Mouse (Mus musculus) MEL-GATA-1-ER (cell line): Measurements from ENCODE around the gene Maml3.

Source experiments
- DNase-seq: peaks from one replicate; pipeline ENCODE4 v3.0.0-alpha.2; 2012; ENCODE audit warnings: low read depth; ENCODE audit errors: extremely low read depth

Maml3 gene

DNA sequence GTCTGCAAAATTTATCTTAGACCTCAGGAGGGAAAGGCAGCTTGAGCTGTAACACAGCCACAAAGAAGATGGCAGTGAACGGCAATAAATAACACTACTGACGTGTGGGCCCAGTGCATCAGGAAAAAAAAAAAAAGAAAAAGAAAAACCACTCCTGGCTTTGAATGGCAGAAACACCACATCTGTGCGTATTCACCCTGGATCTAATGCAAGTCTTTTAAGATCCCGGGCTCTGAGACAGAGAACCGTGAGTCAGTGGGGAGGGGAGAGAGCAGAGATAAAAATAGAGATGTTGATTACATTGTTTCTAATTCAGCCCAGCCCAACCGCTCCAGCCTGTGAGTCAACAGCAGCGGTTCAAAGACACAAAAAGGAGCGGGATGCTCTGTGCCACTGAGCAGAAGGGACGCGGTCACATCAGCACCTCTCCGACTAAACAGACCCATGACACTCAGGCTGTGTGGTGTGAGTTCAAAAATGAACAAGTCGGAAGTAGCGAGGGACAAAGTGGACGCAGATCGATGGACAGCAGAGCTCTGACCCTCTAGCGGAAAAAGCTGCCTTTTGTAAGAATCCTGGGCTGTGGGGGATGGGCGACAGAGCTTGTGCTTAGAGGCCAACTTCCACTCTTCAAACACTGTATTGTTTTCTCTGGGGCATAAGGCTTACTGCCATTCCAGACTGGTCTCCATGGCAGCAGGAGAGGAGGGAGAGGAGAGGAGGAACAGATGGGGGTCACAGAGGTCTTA is 316.1 kb downstream of the Maml3 start:
- DNase-seq = no peak

DNA sequence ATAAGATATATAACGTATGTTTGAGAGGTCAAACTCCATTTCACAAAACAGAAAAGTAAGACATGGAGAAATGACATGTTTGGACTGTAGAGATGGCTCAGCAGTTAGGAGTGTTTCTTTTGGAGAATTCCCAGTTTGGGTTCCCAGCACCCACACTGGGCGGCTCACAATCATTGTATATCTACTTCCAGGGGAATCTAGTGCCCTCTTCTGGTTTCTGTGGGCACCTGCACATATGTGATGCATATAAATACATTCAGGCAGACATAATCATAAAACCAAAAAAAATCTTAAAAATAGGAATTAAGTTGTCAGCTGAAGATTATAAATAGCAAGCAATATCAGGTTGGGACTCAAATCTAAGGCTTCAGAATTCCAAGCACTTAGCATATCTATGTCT is 316.9 kb downstream of the Maml3 start:
- DNase-seq = no peak

GRCm38 (mm10) chr3:51785796-51786195 is 319.1 kb downstream of the Maml3 start:
- DNase-seq = no peak

DNA sequence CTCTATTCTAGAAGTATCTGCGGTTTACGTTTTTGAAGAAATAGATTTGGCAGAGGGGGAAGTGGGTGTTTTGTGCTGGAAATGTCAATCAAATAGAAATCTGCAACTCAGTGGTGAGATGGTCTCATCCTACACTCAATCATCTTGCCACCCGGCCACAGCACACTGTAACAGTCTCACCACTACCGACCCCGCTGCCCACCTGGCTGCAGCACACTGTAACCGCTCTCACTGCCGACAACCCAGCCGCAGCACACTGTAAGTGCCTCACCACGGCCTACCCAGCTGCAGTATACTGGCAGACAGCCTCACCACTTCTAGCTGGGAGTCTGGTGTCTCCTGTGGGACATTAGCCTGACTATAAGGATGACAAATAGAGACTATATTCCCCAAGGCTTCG is 322.7 kb downstream of the Maml3 start:
- DNase-seq = no peak

GRCm38 (mm10) chr3:51778738-51779592 is 325.9 kb downstream of the Maml3 start:
- no peak for DNase-seq

GRCm38 (mm10) chr3:51778179-51778578 is 326.7 kb downstream of the Maml3 start:
- DNase-seq = no peak

GRCm38 (mm10) chr3:51776018-51776611 is 328.8 kb downstream of the Maml3 start:
- no peak for DNase-seq

GRCm38 (mm10) chr3:51773587-51773986 is 331.3 kb downstream of the Maml3 start:
- no peak for DNase-seq

DNA sequence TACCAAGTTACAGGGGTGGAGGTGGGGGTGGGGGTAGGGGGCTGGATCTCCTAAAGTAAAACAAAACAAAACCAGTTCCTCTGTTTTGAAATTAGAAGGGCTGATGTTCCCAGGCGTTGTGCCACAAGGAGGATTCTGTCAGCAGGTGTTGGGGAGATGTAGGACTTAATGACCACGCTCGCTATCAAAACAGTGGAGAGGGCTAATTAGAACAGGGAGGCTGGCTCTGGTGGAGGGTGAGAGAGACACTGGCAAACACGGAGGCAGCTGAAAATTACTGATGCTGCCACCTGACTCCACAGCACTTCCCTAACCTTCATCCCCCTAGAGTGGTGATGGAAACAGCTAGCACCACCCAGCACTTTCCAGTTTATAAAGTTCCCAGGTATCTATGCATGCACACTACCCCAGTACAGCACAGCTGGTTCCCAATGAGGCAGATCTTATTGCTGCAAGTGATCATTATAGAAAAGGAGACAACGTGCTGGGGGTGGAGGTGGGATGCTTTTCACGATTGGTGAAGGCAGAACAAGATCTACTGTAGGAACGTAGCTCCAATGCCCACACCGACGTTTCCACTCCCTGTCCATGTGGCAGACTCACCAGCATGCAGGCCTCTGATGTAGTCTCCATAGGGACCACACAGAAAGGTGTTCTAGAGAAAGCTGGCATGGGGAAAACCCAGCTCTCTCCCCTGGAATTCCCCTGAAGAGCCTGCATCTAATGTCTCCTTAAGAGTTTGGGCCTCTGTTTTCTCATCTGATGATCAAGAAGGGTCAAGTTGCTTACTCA is 332.8 kb downstream of the Maml3 start:
- no peak for DNase-seq

- DNase-seq = no peak
These were observed 335.7 kb downstream of the Maml3 start for GRCm38 (mm10) chr3:51769196-51769595.

- DNase-seq = no peak
These were observed 339.5 kb downstream of the Maml3 start for GRCm38 (mm10) chr3:51765220-51765923.

DNA sequence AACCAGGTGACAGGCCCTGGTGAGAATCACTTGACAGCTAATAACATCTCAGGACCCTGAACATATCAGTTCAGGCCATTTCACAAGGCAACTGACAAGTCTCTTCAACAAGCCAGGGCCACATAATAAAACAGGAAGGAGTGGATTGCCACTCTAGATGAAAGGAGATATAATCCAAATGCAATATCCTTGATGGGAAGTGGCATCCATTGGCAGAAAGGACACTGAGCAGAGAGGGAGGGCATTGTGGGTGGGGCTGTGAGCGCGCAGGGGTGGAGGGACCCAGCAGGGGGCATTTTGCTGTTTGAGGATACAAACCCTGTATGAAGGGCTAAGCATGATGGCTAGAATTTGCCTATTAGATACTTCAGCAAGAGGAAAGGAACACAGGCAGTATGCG is 340.7 kb downstream of the Maml3 start:
- DNase-seq = no peak

DNA sequence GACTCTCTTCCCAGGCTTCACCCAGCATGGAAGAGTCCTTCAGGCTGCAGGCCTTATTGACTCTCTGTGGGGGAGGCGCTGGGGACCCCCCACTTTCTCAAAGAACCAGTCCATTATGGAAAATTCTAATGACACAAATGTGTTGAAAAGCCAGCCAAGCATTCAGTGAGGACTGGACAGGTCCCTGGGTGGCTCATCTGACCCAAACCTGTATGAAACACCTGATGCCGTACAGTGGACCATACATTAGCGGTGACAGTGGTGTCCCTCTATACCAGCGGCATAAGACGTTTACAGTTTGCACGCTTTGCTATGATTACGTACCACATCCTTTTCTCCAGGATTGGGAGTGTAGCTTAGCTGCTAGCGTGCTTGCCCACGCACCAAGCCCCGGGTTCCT is 342.0 kb downstream of the Maml3 start:
- no peak for DNase-seq

DNA sequence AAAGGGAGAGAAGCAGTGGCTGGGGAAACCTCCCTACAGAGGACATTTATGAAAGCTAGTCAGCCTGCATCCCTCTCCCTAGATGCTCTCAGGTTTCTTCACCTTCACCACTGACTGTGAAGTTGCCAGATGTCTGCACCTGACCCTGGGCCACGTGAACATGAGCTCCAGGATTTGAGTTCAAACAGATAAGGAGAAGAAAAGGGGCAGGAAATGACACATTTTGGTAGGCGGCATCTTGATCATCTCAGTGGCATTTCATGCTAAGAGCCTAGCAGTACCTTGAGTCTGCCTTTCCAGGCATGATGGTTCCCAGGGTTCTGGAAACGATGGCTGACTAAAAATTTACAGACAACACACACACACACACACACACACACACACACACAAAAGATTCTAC is 345.3 kb downstream of the Maml3 start:
- DNase-seq = no peak

GRCm38 (mm10) chr3:51757032-51757431 is 347.8 kb downstream of the Maml3 start:
- DNase-seq = no peak

DNA sequence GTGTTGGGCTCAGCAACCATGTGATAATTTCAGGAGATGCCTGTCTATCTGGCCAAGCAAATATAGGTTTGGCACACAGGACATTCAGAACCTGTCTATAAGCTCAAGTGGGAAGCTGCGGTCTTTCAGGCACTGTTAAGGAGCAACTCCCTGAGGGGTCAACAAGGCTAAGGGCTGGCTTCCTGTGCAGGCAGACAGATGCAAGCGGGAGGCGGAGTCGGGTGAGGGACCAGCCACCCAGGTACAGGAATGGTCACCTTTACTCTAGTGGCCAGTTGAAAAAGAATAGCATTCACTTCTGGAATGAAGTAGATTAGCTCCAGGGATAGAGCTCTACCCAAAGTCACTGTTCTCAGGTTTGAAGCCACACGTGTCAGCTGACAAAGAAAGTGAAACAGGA is 348.6 kb downstream of the Maml3 start:
- DNase-seq = no peak

GRCm38 (mm10) chr3:51753262-51753661 is 351.6 kb downstream of the Maml3 start:
- no peak for DNase-seq

DNA sequence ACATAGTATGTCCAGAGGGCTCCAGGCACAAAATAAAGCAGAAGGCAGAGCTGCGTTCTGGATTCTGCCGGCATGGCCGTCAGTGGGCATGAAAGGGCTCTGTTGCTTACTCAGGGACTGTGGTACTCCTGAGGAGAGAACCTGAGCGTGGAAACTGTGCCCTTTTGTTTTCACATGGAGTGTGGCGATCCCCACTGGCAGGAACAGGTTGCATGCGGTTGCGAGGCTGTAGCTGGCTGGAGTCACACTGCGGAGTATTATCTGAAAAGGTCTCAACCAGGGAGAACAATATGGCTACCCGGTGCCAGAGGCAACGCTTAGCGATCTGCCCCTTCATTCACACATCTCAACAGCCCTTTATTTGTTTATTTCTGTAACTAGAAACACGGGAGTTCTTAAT is 353.4 kb downstream of the Maml3 start:
- DNase-seq = no peak

DNA sequence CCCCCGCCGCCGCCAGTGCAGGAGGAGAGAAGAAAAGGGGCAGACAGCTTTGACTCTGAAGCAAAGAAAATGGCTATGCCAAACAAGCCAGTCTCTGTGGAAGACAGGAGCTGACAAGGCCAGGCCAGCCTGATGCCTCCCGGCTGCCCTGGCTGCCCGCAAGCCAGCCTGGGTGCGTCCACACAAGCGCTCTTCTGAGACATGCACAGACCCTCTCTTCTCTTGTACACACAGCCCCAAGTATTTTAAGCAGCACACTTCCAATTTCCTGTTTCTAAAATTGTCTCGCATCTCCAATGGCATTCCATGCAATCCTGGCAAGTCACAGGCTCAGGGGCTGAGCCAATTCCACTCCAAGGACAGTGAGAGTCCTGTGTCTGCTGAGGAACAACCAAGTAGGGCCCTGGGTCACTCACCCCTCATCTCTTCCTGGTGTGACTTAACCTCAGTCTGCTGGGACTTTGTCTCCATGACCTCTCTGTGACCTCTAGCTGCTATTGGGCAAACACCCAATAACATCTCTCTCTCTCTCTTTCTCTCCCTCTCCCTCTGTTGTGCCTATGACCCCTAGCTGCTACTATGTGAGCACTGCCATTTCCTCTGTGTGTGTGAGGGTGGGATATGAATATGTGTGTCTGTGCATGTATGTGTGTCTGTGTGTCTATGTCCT is 354.9 kb downstream of the Maml3 start:
- no peak for DNase-seq

GRCm38 (mm10) chr3:51749421-51749811 is 355.5 kb downstream of the Maml3 start:
- no peak for DNase-seq
